Mouse (Mus musculus) lung, postnatal 0 days (tissue): ENCODE results near the gene Zfp106.
A peak's percentile ranks its signal among the peaks of the same experiment; 100 is the strongest.

ENCODE experiments used
- CTCF ChIP-seq: IDR thresholded peaks from 2 replicates; pipeline ENCODE4 v1.5.1; 2016; ENCODE audit warnings: antibody characterized with exemption, mild to moderate bottlenecking
- EP300 ChIP-seq: IDR thresholded peaks from 2 replicates; pipeline ENCODE4 v1.6.1; 2016; ENCODE audit warnings: antibody characterized with exemption, mild to moderate bottlenecking, control low read depth

- TF ChIP-seq CTCF (no peak), EP300 (peak; percentile 80)
Measured at GRCm38 (mm10) chr2:120539778-120540208, 23.9 kb downstream of the Zfp106 start.
